Comparison of ENCODE assay signal across 11 mouse cellular contexts in the genomic region with DNA sequence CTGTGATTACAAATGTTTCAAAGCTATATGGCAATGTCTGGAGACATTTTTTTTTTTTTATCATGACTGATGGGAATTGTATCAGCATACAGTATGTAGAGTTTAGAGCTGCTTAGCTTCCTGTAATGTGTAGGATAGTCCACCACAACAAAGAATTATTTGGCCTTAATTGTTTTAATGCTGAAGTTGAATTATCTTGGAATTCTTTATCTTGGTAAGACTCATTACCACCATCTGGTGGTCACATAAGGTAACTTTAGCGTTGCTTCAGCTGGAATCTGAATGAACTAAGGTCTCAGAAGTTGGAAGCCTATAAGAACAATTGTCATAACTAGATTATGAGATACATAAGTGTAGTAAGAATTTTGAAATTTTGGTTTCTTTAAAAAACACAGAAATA. TPM values are rescaled to one million over a fixed set of nuclear protein-coding genes. Genes with fewer than 3 reads are reported as not detected.
DNase-seq lines count a peak whose midpoint lies in the region; ATAC-seq lines count a peak whose summit lies in the region.
"Had no signal": no experiment of that assay in that cellular context is flagged by ENCODE, and none has a peak within 500 bp of the region (broad histone marks: within the 10 kb centered on the region; RNA-seq: fewer than 3 reads in every experiment).

No protein-coding gene starts in this region.

- no peaks in the 10 kb centered on the region for H3K27me3 ChIP-seq in hindbrain, embryonic 14.5 days (ENCODE audit: control insufficient read depth, insufficient read depth, low read length)
- H3K27me3 ChIP-seq in hindbrain, embryonic 10.5 days (ENCODE audit: insufficient read depth, poor library complexity, severe bottlenecking): no peaks in the 10 kb centered on the region
- H3K27me3 ChIP-seq in heart, embryonic 12.5 days (replicated peaks): no peaks in the 10 kb centered on the region
- H3K27me3 ChIP-seq: limb, embryonic 13.5 days had no signal

- H3K9me3 ChIP-seq in hindbrain, embryonic 14.5 days (ENCODE audit: control insufficient read depth, low read length): no peaks in the 10 kb centered on the region
- H3K9me3 ChIP-seq in hindbrain, embryonic 10.5 days: no peaks in the 10 kb centered on the region
- H3K9me3 ChIP-seq in heart, embryonic 12.5 days (replicated peaks): 0 out of 2 replicates have a peak, but pooled peaks cover 2% of the 10 kb centered on the region

- H3K4me1 ChIP-seq in hindbrain, embryonic 14.5 days (replicated peaks; ENCODE audit: control insufficient read depth, insufficient read depth, low read length): no peaks in the 10 kb centered on the region
- no peaks in the 10 kb centered on the region for H3K4me1 ChIP-seq in hindbrain, embryonic 10.5 days (replicated peaks)
- H3K4me1 ChIP-seq in heart, embryonic 12.5 days (replicated peaks): no peaks in the 10 kb centered on the region
- H3K4me1 ChIP-seq: limb, embryonic 13.5 days had no signal

- no peak overlapping the region for H3K4me3 ChIP-seq in hindbrain, embryonic 14.5 days (replicated peaks; ENCODE audit: low read length)
- no peak overlapping the region for H3K4me3 ChIP-seq in hindbrain, embryonic 10.5 days
- H3K4me3 ChIP-seq in heart, embryonic 12.5 days: no peak overlapping the region
- H3K4me3 ChIP-seq: limb, embryonic 13.5 days had no signal

- no peak overlapping the region for H3K4me2 ChIP-seq in hindbrain, embryonic 14.5 days (replicated peaks)
- no peak overlapping the region for H3K4me2 ChIP-seq in heart, embryonic 12.5 days
- H3K4me2 ChIP-seq: limb, embryonic 13.5 days had no signal

- ATAC-seq in hindbrain, embryonic 14.5 days (ENCODE audit: low FRiP score): peak; percentile 43; the same call in 1 of the 2 replicates
- no peak for ATAC-seq in heart, embryonic 12.5 days (ENCODE audit: insufficient number of reproducible peaks, low FRiP score)

- 0% methylated on average over 1 of the region's 1 CpGs for WGBS in hindbrain, embryonic 14.5 days
- 1% methylated on average over 1 of the region's 1 CpGs for WGBS in hindbrain, embryonic 10.5 days
- 0% methylated on average over 1 of the region's 1 CpGs for WGBS in heart, embryonic 12.5 days

- H3K27ac ChIP-seq in hindbrain, embryonic 14.5 days: no peak overlapping the region
- H3K27ac ChIP-seq in hindbrain, embryonic 10.5 days: no peak overlapping the region
- H3K27ac ChIP-seq in heart, embryonic 12.5 days (ENCODE audit: poor library complexity, severe bottlenecking): no peak overlapping the region
- H3K27ac ChIP-seq: limb, embryonic 13.5 days had no signal

- peak; percentile 80 for DNase-seq in hindbrain, embryonic 14.5 days (ENCODE audit: low spot score)
- no peak for DNase-seq in hindbrain, embryonic 10.5 days (ENCODE audit: low spot score)
- peak; percentile 63 for DNase-seq in 416B (ENCODE audit: low read depth)
- peak; percentile 33 for DNase-seq in Muller cell, postnatal 12 days (ENCODE audit: inconsistent ontology term)
- DNase-seq in lung, postnatal 25 days (ENCODE audit: low spot score): peak; percentile 23
- DNase-seq in right cerebral cortex, postnatal 36 days (ENCODE audit: low spot score in 2 of 2): no peak
- DNase-seq in right cerebral cortex, adult 2 months (ENCODE audit: low spot score in 2 of 2): no peak
- DNase-seq: adrenal gland, adult 2 months; spleen, adult 18-20 months had no signal

- no peaks in the 10 kb centered on the region for H3K36me3 ChIP-seq in hindbrain, embryonic 14.5 days (replicated peaks; ENCODE audit: control insufficient read depth, insufficient read depth)
- no peaks in the 10 kb centered on the region for H3K36me3 ChIP-seq in hindbrain, embryonic 10.5 days
- no peaks in the 10 kb centered on the region for H3K36me3 ChIP-seq in heart, embryonic 12.5 days
- H3K36me3 ChIP-seq: limb, embryonic 13.5 days had no signal

- no peak overlapping the region for H3K9ac ChIP-seq in hindbrain, embryonic 14.5 days
- H3K9ac ChIP-seq in heart, embryonic 12.5 days: no peak overlapping the region
- H3K9ac ChIP-seq: limb, embryonic 13.5 days had no signal

RNA-seq across cellular contexts. Expression of gene Mrpl17, which starts 7.6 kb away (rescaled TPM):
- 164 and 208 TPM in 2 replicates for polyA plus RNA-seq in hindbrain, embryonic 14.5 days (2014; fragmentation: Nextera tagmentation; extraction: Ambion mirVana)
- polyA plus RNA-seq in hindbrain, embryonic 10.5 days (2016; fragmentation: Nextera tagmentation; extraction: Ambion mirVana): 298 and 325 TPM in 2 replicates
- 232 TPM in 2 replicates for polyA plus RNA-seq in heart, embryonic 12.5 days (2016; fragmentation: Nextera tagmentation; extraction: Ambion mirVana)

RNA-seq across cellular contexts. Expression of gene Dchs1, which starts 31.0 kb away (rescaled TPM):
- polyA plus RNA-seq in hindbrain, embryonic 14.5 days (2014; fragmentation: Nextera tagmentation; extraction: Ambion mirVana): 21.1 and 23.2 TPM in 2 replicates
- polyA plus RNA-seq in hindbrain, embryonic 10.5 days (2016; fragmentation: Nextera tagmentation; extraction: Ambion mirVana): 9.3 and 13.4 TPM in 2 replicates
- 8.7 and 9.4 TPM in 2 replicates for polyA plus RNA-seq in heart, embryonic 12.5 days (2016; fragmentation: Nextera tagmentation; extraction: Ambion mirVana)

Comparison
In these comparisons a context has a peak if more than half of its experiments do, and no peak if none do; other contexts are left out.
1. DNase-seq: peak in hindbrain, embryonic 14.5 days (single experiment), 416B (single experiment), Muller cell, postnatal 12 days (single experiment) and lung, postnatal 25 days (single experiment); none in hindbrain, embryonic 10.5 days (single experiment), right cerebral cortex, postnatal 36 days (0 of 2) and right cerebral cortex, adult 2 months (0 of 2).